Mouse (Mus musculus): Measurements from ENCODE around the gene Slc9a9.

Slc9a9 gene

GRCm38 (mm10) chr9:94685640-94686039 lies 15.9 kb downstream of the Slc9a9 start:
- no peak for DNase-seq (ENCODE audit: low read depth)

GRCm38 (mm10) chr9:94686380-94686779 lies 16.7 kb downstream of the Slc9a9 start:
- no peak for DNase-seq (ENCODE audit: low read depth)

- no peak for DNase-seq (ENCODE audit: low read depth)
Observed at GRCm38 (mm10) chr9:94687203-94687859, 17.6 kb downstream of the Slc9a9 start.

- no peak for DNase-seq (ENCODE audit: low read depth)
Observed at GRCm38 (mm10) chr9:94691311-94692087, 21.8 kb downstream of the Slc9a9 start.

- no peak for DNase-seq (ENCODE audit: low read depth)
Observed at GRCm38 (mm10) chr9:94692122-94692521, 22.4 kb downstream of the Slc9a9 start.

- no peak for DNase-seq (ENCODE audit: low read depth)
Observed at GRCm38 (mm10) chr9:94694243-94694642, 24.5 kb downstream of the Slc9a9 start.

GRCm38 (mm10) chr9:94694983-94695382 lies 25.3 kb downstream of the Slc9a9 start:
- DNase-seq (ENCODE audit: low read depth) = no peak

GRCm38 (mm10) chr9:94696539-94697079 lies 26.9 kb downstream of the Slc9a9 start:
- DNase-seq (ENCODE audit: low read depth) = no peak

- DNase-seq (ENCODE audit: low read depth) = no peak
Observed at GRCm38 (mm10) chr9:94698175-94698574, 28.5 kb downstream of the Slc9a9 start.

GRCm38 (mm10) chr9:94700549-94700948 lies 30.8 kb downstream of the Slc9a9 start:
- peak; percentile 44 for DNase-seq (ENCODE audit: low read depth)

GRCm38 (mm10) chr9:94701193-94701869 lies 31.6 kb downstream of the Slc9a9 start:
- peak; percentile 40 for DNase-seq (ENCODE audit: low read depth)

GRCm38 (mm10) chr9:94701965-94702634 lies 32.4 kb downstream of the Slc9a9 start:
- no peak for DNase-seq (ENCODE audit: low read depth)

- no peak for DNase-seq (ENCODE audit: low read depth)
Observed at GRCm38 (mm10) chr9:94704986-94705757, 35.5 kb downstream of the Slc9a9 start.

- no peak for DNase-seq (ENCODE audit: low read depth)
Observed at GRCm38 (mm10) chr9:94705758-94706026, 36.0 kb downstream of the Slc9a9 start.

GRCm38 (mm10) chr9:94712084-94712483 lies 42.4 kb downstream of the Slc9a9 start:
- DNase-seq (ENCODE audit: low read depth) = no peak

GRCm38 (mm10) chr9:94716695-94717094 lies 47.0 kb downstream of the Slc9a9 start:
- DNase-seq (ENCODE audit: low read depth) = no peak

- no peak for DNase-seq (ENCODE audit: low read depth)
Observed at GRCm38 (mm10) chr9:94723631-94724030, 53.9 kb downstream of the Slc9a9 start.

GRCm38 (mm10) chr9:94725121-94725520 lies 55.4 kb downstream of the Slc9a9 start:
- DNase-seq (ENCODE audit: low read depth) = no peak

- no peak for DNase-seq (ENCODE audit: low read depth)
Observed at GRCm38 (mm10) chr9:94727457-94727856, 57.7 kb downstream of the Slc9a9 start.

GRCm38 (mm10) chr9:94730396-94730795 lies 60.7 kb downstream of the Slc9a9 start:
- no peak for DNase-seq (ENCODE audit: low read depth)

- DNase-seq (ENCODE audit: low read depth) = no peak
Observed at GRCm38 (mm10) chr9:94732136-94732535, 62.4 kb downstream of the Slc9a9 start.
